Mouse (Mus musculus) CH12.LX (cell line): ENCODE results near the gene Sh2b1. TPM values are rescaled to one million over a fixed set of nuclear protein-coding genes. Genes with fewer than 3 reads are reported as not detected.

Experiments used
- DNase-seq: peaks from one replicate; pipeline ENCODE4 v3.0.0-alpha.2; 2013; ENCODE audit errors: extremely low read depth
- H3K27ac ChIP-seq: 2 replicates; pipeline ENCODE4 v1.5.1; 2012; ENCODE audit warnings: low read depth, mild to moderate bottlenecking, control low read depth, moderate library complexity; ENCODE audit not compliant: insufficient read depth
- H3K27me3 ChIP-seq: replicated peaks from 2 replicates; pipeline ENCODE3; 2012; ENCODE audit warnings: inconsistent platforms
- H3K36me3 ChIP-seq, 2 experiments: replicated peaks in 1 of 2; 2 replicates each; pipeline versions ENCODE3 to v1.6.1; 2012; ENCODE audit warnings: inconsistent platforms in 1 of 2, low read length in 1 of 2, mild to moderate bottlenecking in 1 of 2, mixed read lengths in 1 of 2, moderate library complexity in 1 of 2; ENCODE audit not compliant: control insufficient read depth in 1 of 2, insufficient read depth in 1 of 2
- H3K4me1 ChIP-seq, 2 experiments: 2 replicates each; pipeline ENCODE4 v1.6.1; 2012; ENCODE audit warnings: inconsistent platforms in 1 of 2, moderate library complexity in 1 of 2; ENCODE audit not compliant: insufficient read depth in 2 of 2, control insufficient read depth in 1 of 2
- H3K4me2 ChIP-seq: 2 replicates; pipeline ENCODE4 v1.6.1; 2012; ENCODE audit warnings: low read depth, mild to moderate bottlenecking, control low read depth; ENCODE audit not compliant: poor library complexity, insufficient read depth, severe bottlenecking
- H3K4me3 ChIP-seq, 3 experiments: fragments of 150-350 bp in 1 of 3; sonication (generic) in 1 of 3; replicated peaks in 1 of 3; 2 replicates each; pipeline versions ENCODE3 to v1.5.1; 2011 to 2012; ENCODE audit warnings: low read depth in 2 of 3, low read length in 2 of 3, mild to moderate bottlenecking in 2 of 3, moderate library complexity in 2 of 3, control low read depth in 1 of 3, improper control_type of control experiment in 1 of 3, inconsistent platforms in 1 of 3, mixed read lengths in 1 of 3; ENCODE audit not compliant: poor library complexity in 1 of 3
- H3K79me2 ChIP-seq: replicated peaks from 2 replicates; pipeline ENCODE4 v1.6.1; 2012; ENCODE audit warnings: mild to moderate bottlenecking, moderate library complexity; ENCODE audit not compliant: control insufficient read depth, poor library complexity, insufficient read depth, severe bottlenecking; ENCODE audit errors: extremely low read depth
- H3K9ac ChIP-seq: 2 replicates; pipeline ENCODE4 v1.6.1; 2012; ENCODE audit warnings: low read depth, mild to moderate bottlenecking, control low read depth, moderate library complexity; ENCODE audit not compliant: insufficient read depth
- H3K9me3 ChIP-seq: replicated peaks from 2 replicates; pipeline ENCODE3; 2012; ENCODE audit warnings: low read length, inconsistent platforms, mixed read lengths
- BHLHE40 ChIP-seq: IDR thresholded peaks from 2 replicates; pipeline ENCODE4 v1.6.1; 2011; ENCODE audit warnings: mild to moderate bottlenecking, low read depth, low read length, improper control_type of control experiment
- CHD1 ChIP-seq: IDR thresholded peaks from 2 replicates; pipeline ENCODE4 v1.6.1; 2012; ENCODE audit warnings: low read depth, low read length, improper control_type of control experiment, inconsistent platforms
- CTCF ChIP-seq, 2 experiments: IDR thresholded peaks in 1 of 2; conservative IDR thresholded peaks in 1 of 2; 2 replicates each; pipeline ENCODE4 v1.5.1; 2011 to 2012; ENCODE audit warnings: low read depth in 2 of 2, low read length in 2 of 2, improper control_type of control experiment in 1 of 2, inconsistent platforms in 1 of 2, mild to moderate bottlenecking in 1 of 2, moderate library complexity in 1 of 2
- GABPA ChIP-seq: IDR thresholded peaks from 2 replicates; pipeline ENCODE4 v1.6.1; 2012; ENCODE audit warnings: low read depth, low read length, improper control_type of control experiment, inconsistent platforms; ENCODE audit not compliant: insufficient replicate concordance
- IRF4 ChIP-seq: IDR thresholded peaks from 2 replicates; pipeline ENCODE4 v1.6.1; 2014; ENCODE audit warnings: low read depth, mild to moderate bottlenecking, inconsistent platforms, low read length, improper control_type of control experiment
- JUN ChIP-seq: IDR thresholded peaks from 2 replicates; pipeline ENCODE4 v1.6.1; 2011; ENCODE audit warnings: low read depth, mild to moderate bottlenecking, low read length, improper control_type of control experiment, moderate library complexity; ENCODE audit not compliant: insufficient read depth
- KAT2A ChIP-seq: IDR thresholded peaks from 2 replicates; pipeline ENCODE4 v1.6.1; 2012; ENCODE audit warnings: low read length, improper control_type of control experiment, inconsistent platforms; ENCODE audit not compliant: insufficient replicate concordance
- MAFK ChIP-seq: IDR thresholded peaks from 2 replicates; pipeline ENCODE4 v1.6.1; 2011; ENCODE audit warnings: low read length, improper control_type of control experiment; ENCODE audit not compliant: insufficient replicate concordance
- MAZ ChIP-seq: IDR thresholded peaks from 2 replicates; pipeline ENCODE4 v1.6.1; 2012; ENCODE audit warnings: low read depth, mild to moderate bottlenecking, inconsistent platforms, low read length, improper control_type of control experiment, moderate library complexity
- MEF2A ChIP-seq: IDR thresholded peaks from 2 replicates; pipeline ENCODE4 v1.6.1; 2014; ENCODE audit warnings: low read depth, mild to moderate bottlenecking, inconsistent platforms, low read length, improper control_type of control experiment, borderline replicate concordance
- MXI1 ChIP-seq: IDR thresholded peaks from 2 replicates; pipeline ENCODE4 v1.6.1; 2011; ENCODE audit warnings: mild to moderate bottlenecking, low read depth, low read length, improper control_type of control experiment
- MYC ChIP-seq: IDR thresholded peaks from 2 replicates; pipeline ENCODE4 v1.6.1; 2011; ENCODE audit warnings: low read depth, mild to moderate bottlenecking, improper control_type of control experiment, low read length
- NRF1 ChIP-seq: IDR thresholded peaks from 2 replicates; pipeline ENCODE4 v1.6.1; 2014; ENCODE audit warnings: low read depth, mild to moderate bottlenecking, inconsistent platforms, low read length, improper control_type of control experiment, moderate library complexity
- RAD21 ChIP-seq: IDR thresholded peaks from 2 replicates; pipeline ENCODE4 v1.6.1; 2011; ENCODE audit warnings: low read depth, mild to moderate bottlenecking, low read length, improper control_type of control experiment, moderate library complexity
- RCOR1 ChIP-seq: conservative IDR thresholded peaks from 2 replicates; pipeline ENCODE4 v1.6.1; 2012; ENCODE audit warnings: low read depth, mild to moderate bottlenecking, inconsistent platforms, low read length, improper control_type of control experiment
- SIN3A ChIP-seq: IDR thresholded peaks from 2 replicates; pipeline ENCODE4 v1.6.1; 2012; ENCODE audit warnings: low read length, improper control_type of control experiment, inconsistent platforms
- SMC3 ChIP-seq: IDR thresholded peaks from 2 replicates; pipeline ENCODE4 v1.6.1; 2011; ENCODE audit warnings: low read depth, low read length, improper control_type of control experiment
- TCF12 ChIP-seq: IDR thresholded peaks from 2 replicates; pipeline ENCODE4 v1.6.1; 2014; ENCODE audit warnings: low read depth, mild to moderate bottlenecking, inconsistent platforms, low read length, improper control_type of control experiment
- UBTF ChIP-seq: IDR thresholded peaks from 2 replicates; pipeline ENCODE4 v1.6.1; 2012; ENCODE audit warnings: low read depth, mild to moderate bottlenecking, inconsistent platforms, low read length, improper control_type of control experiment, moderate library complexity
- USF1 ChIP-seq: IDR thresholded peaks from 2 replicates; pipeline ENCODE4 v1.6.1; 2014; ENCODE audit warnings: low read depth, mild to moderate bottlenecking, inconsistent platforms, low read length, improper control_type of control experiment
- ZC3H11A ChIP-seq: IDR thresholded peaks from 2 replicates; pipeline ENCODE4 v1.6.1; 2012; ENCODE audit warnings: low read depth, mild to moderate bottlenecking, inconsistent platforms, low read length, improper control_type of control experiment
- ZKSCAN1 ChIP-seq: IDR thresholded peaks from 2 replicates; pipeline ENCODE4 v1.6.1; 2012; ENCODE audit warnings: low read depth, inconsistent platforms, low read length, improper control_type of control experiment, borderline replicate concordance
- ZNF384 ChIP-seq: IDR thresholded peaks from 2 replicates; pipeline ENCODE4 v1.6.1; 2012; ENCODE audit warnings: low read depth, low read length, improper control_type of control experiment, inconsistent platforms
- dilution Hi-C: fragments of 300-500 bp; cut with MboI; formaldehyde crosslinking; loops from 2 replicates; pipeline ENCODE4 v1.14.3; 2020; ENCODE audit warnings: low sequenced_read_pairs; ENCODE audit not compliant: extremely low pct_unique_long_range_greater_than_20kb, extremely low pct_ligation_motif_present
- in situ Hi-C: fragments of 300-500 bp; cut with MboI; formaldehyde crosslinking; loops from 3 replicates; pipeline ENCODE4 v1.14.3; 2019; ENCODE audit warnings: low sequenced_read_pairs, low pct_ligation_motif_present, low pct_unique_long_range_greater_than_20kb, mixed read lengths
- polyA plus RNA-seq: library from polyadenylated mRNA; unstranded; fragments of >175 nt; gene quantifications from 2 replicates; pipeline ENCODE4 v1.2.1, GENCODE M21; 2012; ENCODE audit warnings: low read depth; ENCODE audit not compliant: insufficient read length
- total RNA-seq, 2 experiments: library from RNA; depleted of rRNA; stranded (reverse); fragments of 300-350 nt in 1 of 2; fragments of >200 nt in 1 of 2; gene quantifications; 2 replicates each; pipeline ENCODE4 v1.2.3; 2012 to 2014

Sh2b1 gene
- total and polyA plus RNA-seq, 3 experiments, result 5.2 to 31.3 (median 13.4) TPM

- peaks cover 55 to 77% of the 10 kb centered on the region in 2 experiments for H3K36me3 ChIP-seq
- no peak overlapping the region for H3K9ac ChIP-seq
- H3K27me3 ChIP-seq, result no peaks in the 10 kb centered on the region
- no peaks in the 10 kb centered on the region for H3K79me2 ChIP-seq
- no peak for DNase-seq
- dilution Hi-C loops (no loop called here), in situ Hi-C loops (no loop called here)
- no peak overlapping the region for H3K27ac ChIP-seq
- no peak for TF ChIP-seq TCF12
- TF ChIP-seq ZKSCAN1, result no peak
- TF ChIP-seq MEF2A, result no peak
- TF ChIP-seq CHD1, result no peak
- no peak for TF ChIP-seq MXI1
- no peak for TF ChIP-seq ZNF384
- TF ChIP-seq GABPA, result no peak
- TF ChIP-seq CTCF (conservative IDR thresholded peaks at IDR 0.05 in 1 of 2, IDR thresholded peaks at IDR 0.05 in 1 of 2; ENCODE audit: low read depth in 2 of 2, low read length in 2 of 2), result no peak
- TF ChIP-seq ZC3H11A, result no peak
- TF ChIP-seq MAFK, result no peak
- TF ChIP-seq NRF1, result no peak
- TF ChIP-seq UBTF, result no peak
- TF ChIP-seq MYC, result no peak
- no peak for TF ChIP-seq USF1
- TF ChIP-seq JUN, result no peak
- H3K9me3 ChIP-seq, result no peaks in the 10 kb centered on the region
- no peak overlapping the region for H3K4me2 ChIP-seq
- peaks cover 12 to 99% of the 10 kb centered on the region in 2 experiments for H3K4me1 ChIP-seq
- no peak overlapping the region for H3K4me3 ChIP-seq
These were observed 7.2 kb downstream of the Sh2b1 start for GRCm38 (mm10) chr7:126467834-126468627.

DNA sequence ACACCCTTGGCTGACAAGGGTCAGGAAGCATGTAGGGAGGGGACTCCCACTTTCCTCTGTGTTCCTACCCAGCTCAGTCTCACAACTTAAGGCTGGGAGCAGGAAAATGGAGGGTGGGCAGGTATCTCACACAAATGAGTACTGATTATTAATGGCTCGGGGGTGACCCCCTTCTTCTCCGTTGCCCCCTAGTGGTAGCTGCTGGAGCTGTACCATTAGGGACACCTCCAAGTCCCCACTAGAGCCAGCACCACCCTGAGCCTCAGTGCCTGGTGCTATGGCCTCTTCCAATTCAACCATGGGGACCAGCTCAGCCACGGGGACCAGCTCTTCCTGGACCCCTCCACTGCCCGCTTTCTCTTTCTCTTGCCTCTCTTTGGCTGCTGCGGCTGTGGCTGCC, 8.0 kb downstream of the Sh2b1 start:
- in situ Hi-C loops (no loop called here), dilution Hi-C loops (no loop called here)
- Histone ChIP-seq H3K9me3 (no peaks in the 10 kb centered on the region), H3K27me3 (no peaks in the 10 kb centered on the region), H3K4me3 (no peak overlapping the region), H3K79me2 (no peaks in the 10 kb centered on the region), H3K27ac (no peak overlapping the region), H3K4me1 (peaks cover 6 to 93% of the 10 kb centered on the region in 2 experiments), H3K9ac (no peak overlapping the region), H3K36me3 (peaks cover 52 to 73% of the 10 kb centered on the region in 2 experiments), H3K4me2 (no peak overlapping the region)
- no peak for DNase-seq
- TF ChIP-seq KAT2A (no peak), MXI1 (no peak), RAD21 (peak; percentile 19), SMC3 (peak; percentile 58), SIN3A (no peak), CTCF (conservative IDR thresholded peaks at IDR 0.05 in 1 of 2, IDR thresholded peaks at IDR 0.05 in 1 of 2; ENCODE audit: low read depth in 2 of 2, low read length in 2 of 2) (peak; percentile 64 to 75), BHLHE40 (no peak), MAZ (no peak), RCOR1 (no peak), IRF4 (no peak)
- TF ChIP-seq, all 38 proteins: peak for 3
